Mouse (Mus musculus): ENCODE results near the gene Orai2.
"Not testable (repeated sequence)": the region's sequence is repeated elsewhere in the genome, so short reads cannot be mapped to it uniquely, and the experiment has no call there.

Gene Orai2

DNA sequence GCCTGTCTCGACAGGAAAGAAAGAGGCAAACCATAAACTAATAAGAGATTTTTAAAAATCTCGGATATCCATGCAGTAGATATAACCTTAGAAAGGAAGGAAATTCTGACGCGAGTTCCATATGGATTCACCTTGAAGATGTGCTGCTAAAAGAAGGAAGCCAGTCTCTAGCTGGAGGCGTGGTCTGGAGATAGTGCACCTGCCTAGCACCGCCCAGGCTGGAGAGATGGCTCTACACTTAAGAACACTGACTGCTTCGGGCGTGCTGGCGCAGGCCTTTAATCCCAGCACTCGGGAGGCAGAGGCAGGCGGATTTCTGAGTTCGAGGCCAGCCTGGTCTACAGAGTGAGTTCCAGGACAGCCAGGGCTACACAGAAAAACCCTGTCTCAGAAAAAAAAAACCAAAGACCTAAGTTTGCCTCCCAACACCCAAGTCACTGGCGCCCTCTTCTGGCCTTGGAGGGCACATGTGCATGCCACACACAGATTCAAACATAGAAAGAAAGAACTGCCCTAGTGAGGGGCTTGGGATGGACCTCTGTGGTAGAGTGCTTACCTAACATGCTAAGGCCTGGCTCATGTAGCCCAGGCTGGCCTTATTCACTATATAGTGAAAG lies 32.7 kb downstream of the Orai2 start:
- peak in 1 of 2 experiments; percentile 27 for DNase-seq (ENCODE audit: low spot score in 2 of 2)

DNA sequence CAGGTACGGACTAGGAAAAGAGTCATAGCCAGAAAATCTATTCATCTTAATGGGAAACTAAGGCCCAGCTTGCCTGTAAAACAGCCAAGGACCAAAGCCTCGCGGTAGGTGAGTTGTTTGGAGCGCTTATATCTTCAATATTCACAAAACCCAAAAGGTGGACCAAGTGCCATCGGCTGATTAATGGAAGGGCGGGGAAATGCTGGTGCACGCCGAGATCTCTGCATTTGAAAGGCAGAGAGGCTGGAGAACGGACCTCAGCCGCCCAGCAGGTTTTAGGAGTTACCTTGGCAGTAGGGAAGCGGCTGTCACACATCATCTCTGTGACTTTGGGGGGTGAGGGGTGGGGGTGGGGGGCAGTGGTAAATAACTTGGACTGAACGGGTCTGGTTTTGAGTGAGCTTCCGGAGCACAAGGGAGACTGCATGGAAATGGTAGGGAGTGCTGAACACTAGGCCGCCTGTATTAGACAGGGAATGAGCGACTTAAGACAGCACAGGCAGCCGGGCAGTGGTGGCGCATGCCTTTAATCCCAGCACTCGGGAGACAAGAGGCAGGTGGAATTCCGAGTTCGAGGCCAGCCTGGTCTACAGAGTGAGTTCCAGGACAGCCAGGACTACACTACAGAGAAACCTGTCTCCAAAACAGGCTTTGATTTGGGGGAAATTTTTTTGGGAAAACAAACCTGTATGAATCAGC lies 34.1 kb downstream of the Orai2 start:
- no peak for DNase-seq (ENCODE audit: low spot score in 2 of 2)

DNA sequence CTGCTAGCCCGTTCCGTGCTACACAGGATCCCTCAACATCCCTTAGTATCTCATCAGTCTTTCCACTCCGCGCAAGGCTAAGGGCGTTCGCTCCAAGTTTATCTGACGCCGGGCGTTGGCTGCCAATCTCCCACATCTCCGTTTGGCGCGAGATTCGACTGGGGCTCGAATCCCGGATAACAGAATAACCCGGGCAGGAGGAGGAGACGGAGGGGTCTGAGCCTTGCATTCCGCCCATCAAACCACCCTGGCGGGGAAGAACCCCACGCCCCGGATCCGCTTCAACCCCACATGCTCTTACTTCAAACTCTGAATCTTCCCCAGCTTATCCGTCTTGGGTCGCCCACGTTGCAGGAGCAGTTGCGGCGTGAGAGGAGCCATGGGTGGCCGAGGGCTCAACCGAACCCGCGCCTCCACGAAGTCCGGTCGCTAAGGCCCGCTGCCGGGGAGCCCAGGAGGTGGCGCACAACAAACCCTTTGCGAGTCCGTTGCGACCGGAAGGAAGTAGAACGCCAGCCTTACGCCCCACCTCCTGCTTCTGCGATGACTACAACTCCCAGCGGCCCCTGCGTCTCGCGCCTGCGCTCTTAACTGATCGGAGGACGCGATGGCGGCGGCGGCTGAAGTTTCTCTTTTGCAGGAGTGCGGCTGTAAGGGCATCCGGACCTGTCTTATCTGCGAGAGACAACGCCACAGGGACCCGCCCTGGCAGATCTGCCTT lies 34.8 kb downstream of the Orai2 start, which contains the start of the genes Lrwd1 and Alkbh4:
TSS of gene Lrwd1 (minus strand) at position 504 of the 721 bp plus-strand sequence.
TSS of gene Alkbh4 (plus strand) at position 576 of the 721 bp plus-strand sequence.
- DNase-seq (ENCODE audit: low spot score in 2 of 2) = peak; percentile 87 to 96

DNA sequence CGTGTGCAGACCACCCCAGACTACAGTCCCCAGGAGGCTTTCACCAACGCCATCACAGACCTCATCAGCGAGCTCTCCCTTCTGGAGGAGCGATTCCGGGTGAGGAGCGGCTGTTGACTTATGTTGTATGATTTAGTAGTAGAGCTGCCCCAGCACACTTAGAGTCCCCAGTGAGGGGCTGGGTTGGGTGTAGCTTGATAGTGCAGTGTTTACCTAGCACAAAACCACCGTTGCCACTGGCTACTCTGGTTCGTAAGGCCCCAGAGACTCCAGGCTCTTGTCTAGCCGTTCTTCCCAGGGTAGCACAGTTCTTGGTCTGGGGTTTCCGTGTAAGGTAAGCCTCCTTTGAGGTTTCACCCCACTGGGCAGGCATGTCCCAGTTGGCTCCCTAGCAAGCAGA lies 48.3 kb downstream of the Orai2 start:
- no peak for DNase-seq (ENCODE audit: low spot score in 2 of 2)

DNA sequence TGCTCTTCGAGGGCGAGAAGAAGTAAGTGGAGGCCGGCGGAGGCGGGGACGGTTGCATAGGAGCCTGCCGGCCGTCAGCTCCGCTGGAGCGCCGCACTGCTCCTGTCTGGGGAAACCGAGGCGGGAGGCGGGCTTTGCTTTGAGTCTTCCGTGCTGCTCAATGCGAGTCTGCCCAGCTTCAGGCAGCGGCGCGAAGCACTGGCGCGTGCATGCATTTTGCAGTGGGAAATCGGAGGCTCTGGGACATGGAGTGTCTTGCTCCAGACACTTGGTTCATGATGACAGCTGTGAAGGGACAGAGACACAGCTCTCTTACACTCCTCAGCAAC lies 53.8 kb downstream of the Orai2 start:
- DNase-seq (ENCODE audit: low spot score in 2 of 2) = no peak

DNA sequence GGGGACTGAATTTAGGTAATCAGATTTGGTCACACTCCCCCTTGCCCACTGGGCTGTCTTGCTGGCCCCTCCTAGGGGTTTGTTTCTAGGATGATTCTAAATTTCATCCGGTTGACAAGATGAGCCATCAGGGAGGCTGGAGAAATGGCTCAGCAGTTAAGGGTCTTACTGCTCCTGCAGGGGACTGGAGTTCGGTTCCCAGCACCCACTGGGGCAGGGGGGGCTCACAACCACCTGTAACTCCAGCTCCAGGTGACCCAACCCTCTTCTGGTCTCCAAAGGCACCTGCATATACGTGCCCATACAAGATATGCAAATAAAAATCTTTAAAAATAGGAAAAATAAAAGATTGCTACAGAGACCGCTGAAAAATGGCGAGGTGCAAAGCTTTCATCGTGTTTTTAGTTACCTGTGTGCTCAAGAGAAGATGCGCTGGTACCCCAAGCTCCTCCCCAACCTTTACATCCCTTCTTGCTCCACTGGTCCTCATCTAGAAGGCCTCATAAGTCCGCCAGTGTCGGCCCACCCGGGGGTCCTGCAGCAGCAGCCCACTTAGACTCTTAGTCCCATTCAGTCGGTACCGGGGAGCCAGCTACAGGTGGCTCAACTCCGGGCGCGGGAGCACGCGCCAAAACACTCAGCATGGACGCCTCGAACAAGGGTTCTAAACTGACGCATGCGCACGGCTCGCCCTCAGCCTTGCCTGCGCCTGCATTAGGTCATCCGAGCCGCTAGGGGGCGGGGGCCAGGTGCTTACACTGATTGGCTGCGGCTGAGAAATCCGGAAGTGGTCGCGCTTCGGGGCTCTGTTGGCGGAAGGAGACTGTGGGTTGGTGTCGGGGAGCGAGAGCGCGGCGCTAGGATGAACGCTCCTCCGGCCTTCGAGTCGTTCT lies 54.4 kb downstream of the Orai2 start, which contains the start of gene Polr2j:
TSS of gene Polr2j (plus strand) at position 741 of the 893 bp plus-strand sequence.
- DNase-seq (ENCODE audit: low spot score in 2 of 2) = peak; percentile 90 to 98

DNA sequence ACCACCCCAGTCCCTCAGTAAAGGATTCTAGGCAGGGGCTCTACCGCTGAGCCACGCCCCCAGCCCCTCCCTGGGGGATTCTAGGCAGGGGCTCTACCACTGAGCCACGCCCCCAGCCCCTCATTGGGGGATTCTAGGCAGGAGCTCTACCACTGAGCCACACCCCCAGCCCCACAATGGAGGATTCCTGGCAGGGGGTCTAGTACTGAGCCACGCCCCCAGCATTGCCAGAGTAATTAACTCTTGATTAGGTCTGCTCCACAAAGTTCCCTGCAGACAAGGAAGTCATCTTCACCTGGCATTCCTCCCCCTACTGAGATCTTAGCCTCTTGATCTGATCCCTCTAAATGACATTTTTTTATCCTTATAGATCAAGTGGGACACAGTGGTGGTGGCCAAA lies 57.0 kb downstream of the Orai2 start:
- DNase-seq (ENCODE audit: low spot score in 2 of 2) = not testable (repeated sequence)

DNA sequence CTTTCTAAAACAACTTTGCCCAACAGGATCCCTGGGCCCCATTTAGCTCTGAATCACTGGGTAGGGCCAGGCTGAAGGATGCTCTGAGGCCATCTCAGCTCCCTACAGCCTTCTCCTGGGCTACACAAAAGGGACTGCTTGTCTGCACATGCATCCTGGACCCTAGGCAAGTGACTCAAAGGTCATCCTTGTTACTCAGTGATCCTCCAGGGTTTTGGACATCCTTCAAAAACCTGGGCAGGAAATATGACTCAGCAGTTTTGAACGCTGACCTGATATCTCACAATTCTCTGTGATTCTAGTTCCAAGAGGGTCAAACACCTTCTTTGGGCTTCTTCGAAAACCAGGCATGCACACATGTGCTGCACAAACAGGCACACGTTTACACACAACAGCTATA lies 61.5 kb downstream of the Orai2 start:
- DNase-seq (ENCODE audit: low spot score in 2 of 2) = no peak

DNA sequence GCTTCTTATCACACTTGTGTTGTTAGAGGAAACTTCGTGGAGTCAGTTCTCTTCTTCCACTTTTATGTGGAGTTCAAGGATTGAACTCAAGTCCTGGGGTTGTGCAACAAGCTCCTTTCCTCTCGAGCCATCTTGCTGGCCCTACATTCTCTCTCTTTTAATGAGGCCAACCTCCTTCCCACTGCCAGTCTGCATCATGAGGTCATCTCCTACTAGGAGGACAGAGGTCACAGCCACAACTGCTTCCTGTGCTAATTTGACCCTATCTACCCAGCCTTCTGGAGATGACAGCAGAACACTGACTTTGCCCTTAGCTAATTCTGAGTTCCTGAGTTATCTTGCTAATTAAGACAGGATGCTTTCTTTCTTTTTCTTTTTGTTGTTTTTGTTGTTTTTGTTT lies 62.0 kb downstream of the Orai2 start:
- DNase-seq (ENCODE audit: low spot score in 2 of 2) = no peak

DNA sequence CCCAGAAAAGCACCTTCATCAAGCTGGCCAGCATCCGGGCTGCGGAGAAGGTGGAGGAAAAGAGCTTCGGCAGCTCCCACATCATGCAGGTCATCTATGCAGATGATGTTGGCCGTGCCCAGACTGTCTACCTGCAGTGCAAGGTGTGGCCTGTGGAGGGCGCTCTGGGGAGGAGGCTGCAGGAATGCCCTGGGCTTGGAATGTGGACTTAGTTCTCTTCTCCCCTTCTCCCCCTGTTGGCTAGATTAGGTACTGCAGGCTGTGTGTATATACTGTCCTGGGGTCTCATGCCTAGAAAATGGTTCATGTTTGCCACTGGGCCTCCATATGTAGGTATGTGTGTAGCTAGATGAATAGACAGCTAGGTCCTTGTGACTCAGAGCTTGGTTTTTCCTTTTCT lies 66.0 kb downstream of the Orai2 start:
- no peak for DNase-seq (ENCODE audit: low spot score in 2 of 2)

DNA sequence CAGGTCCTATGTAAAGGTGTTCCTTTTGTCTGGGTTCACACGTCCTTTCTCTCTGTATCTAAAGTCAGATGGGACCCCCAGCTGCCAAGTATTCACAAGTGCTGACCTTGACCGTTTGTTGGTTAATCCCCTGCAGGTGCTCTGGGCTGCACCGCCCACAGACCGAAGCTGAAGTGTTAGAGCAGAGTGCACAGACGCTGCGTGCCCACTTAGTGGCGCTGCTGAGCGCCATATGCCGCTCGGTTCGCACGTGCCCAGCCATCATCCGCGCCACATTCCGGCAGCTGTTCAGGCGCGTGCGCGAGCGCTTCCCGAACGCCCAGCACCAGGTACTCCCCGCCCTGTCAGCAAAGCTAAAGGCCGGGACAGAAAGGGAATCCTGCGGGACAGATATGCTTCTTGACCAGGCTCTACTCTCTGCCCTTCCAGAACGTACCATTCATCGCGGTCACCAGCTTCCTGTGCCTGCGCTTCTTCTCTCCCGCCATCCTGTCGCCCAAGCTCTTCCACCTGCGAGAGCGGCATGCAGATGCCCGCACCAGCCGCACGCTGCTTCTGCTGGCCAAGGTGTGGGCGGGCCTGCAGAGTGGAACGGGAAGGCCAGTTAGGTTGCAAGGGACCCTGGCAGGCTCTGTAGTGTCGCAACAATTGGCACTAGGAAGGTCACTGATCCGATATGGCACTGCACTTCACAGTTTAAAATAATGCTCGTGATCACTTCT lies 68.3 kb downstream of the Orai2 start:
- DNase-seq (ENCODE audit: low spot score in 2 of 2) = peak; percentile 36 to 63

DNA sequence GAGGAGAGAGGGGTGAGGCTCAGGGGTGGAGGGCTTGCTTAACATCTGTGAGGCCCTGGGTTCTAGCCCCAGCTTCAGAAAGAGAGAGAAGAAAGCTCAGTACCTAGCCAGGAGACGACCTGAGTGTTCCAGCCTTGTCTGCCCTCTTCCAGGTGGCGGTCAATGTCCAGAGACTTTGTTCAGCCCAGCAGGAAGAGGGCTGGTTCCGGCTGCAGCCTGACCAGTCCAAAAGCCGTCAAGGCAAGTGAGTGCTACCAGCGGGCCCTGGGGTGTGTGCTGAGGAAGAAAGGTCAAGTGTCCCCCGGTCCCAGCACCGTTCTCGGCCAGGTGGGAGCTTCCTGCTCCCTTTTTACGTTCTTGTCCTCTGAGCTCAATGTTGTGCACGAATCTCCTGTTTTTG lies 72.0 kb downstream of the Orai2 start:
- DNase-seq (ENCODE audit: low spot score in 2 of 2) = no peak

Data from left cerebral cortex, adult 9 months (tissue).